Mouse (Mus musculus) common myeloid progenitor, adult 5-6 weeks (primary cell): Measurements from ENCODE around the gene Gm28557. TPM values are rescaled to one million over a fixed set of nuclear protein-coding genes. Genes with fewer than 3 reads are reported as not detected.

Experiments used
- total RNA-seq: library from RNA; stranded (forward); fragments of 200-1000, 187-1606 nt; gene quantifications from 2 replicates; pipeline ENCODE4 v1.2.3, GENCODE M21; 2017

The Gm28557 gene
- total RNA-seq, 1 experiment from 2014 or later: 9.0 TPM

Other genes starting within 250 kb of the Gm28557 start
- gene Gm10767, start 203.7 kb downstream of the Gm28557 start, total RNA-seq: 0.49 and 1.4 TPM in 2 replicates
- 6.5 and 7.4 TPM in 2 replicates for gene Zfp712, start 47.4 kb downstream of the Gm28557 start, total RNA-seq
- gene Zfp708, start 10.6 kb downstream of the Gm28557 start, total RNA-seq: 4.2 and 5.0 TPM in 2 replicates
- 2.8 TPM in 1 of 2 replicates, not detected in the other for gene Rslcan18, start 7.7 kb upstream of the Gm28557 start, total RNA-seq
- gene Zfp759, start 13.1 kb upstream of the Gm28557 start, total RNA-seq: 6.4 and 7.2 TPM in 2 replicates
- 10.5 and 15.2 TPM in 2 replicates for gene Rsl1, start 64.6 kb upstream of the Gm28557 start, total RNA-seq
- 3.2 and 7.8 TPM in 2 replicates for gene Zfp455, start 85.9 kb upstream of the Gm28557 start, total RNA-seq
- 3.8 and 7.9 TPM in 2 replicates for gene Zfp458, start 169.9 kb upstream of the Gm28557 start, total RNA-seq
- gene Zfp457, start 197.9 kb upstream of the Gm28557 start, total RNA-seq: 2.0 and 2.6 TPM in 2 replicates
- gene Zfp595, start 224.0 kb upstream of the Gm28557 start, total RNA-seq: 5.1 and 10.4 TPM in 2 replicates